Mouse (Mus musculus): ENCODE results near the gene Hspb2.

GRCm38 (mm10) chr9:50782155-50782554, 30.0 kb upstream of the Hspb2 start:
- TF ChIP-seq CTCF (IDR thresholded peaks at IDR 0.05; ENCODE audit: control insufficient read depth, insufficient read depth, low read length) (peak; percentile 57), POLR2A (IDR thresholded peaks at IDR 0.05; ENCODE audit: borderline replicate concordance, control insufficient read depth, low read depth, low read length) (no peak)
